Mouse (Mus musculus): ENCODE data around the gene Fyb.
A peak's percentile ranks its signal among the peaks of the same experiment; 100 is the strongest.

The Fyb gene

DNA sequence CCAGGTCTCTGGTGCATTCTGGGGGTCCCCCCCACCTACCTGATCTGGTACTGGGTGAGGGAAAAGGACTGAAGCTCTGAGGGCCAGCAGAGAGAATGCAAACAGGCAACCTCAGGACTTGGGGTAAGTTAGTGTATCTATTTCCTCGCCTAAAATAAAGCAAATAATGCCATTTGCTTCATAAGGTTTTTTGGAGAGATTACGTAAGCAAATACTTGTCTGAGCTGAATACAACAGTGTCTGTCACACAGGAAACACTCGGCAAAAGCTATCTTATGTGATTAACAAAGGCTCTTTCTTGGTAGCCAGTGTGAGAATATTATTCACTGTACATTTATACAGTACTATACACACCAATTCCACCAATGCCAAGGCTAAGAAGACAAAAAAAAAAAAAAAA lies 76.0 kb downstream of the Fyb start:
- no peak for DNase-seq (ENCODE audit: low read depth, low spot score)

DNA sequence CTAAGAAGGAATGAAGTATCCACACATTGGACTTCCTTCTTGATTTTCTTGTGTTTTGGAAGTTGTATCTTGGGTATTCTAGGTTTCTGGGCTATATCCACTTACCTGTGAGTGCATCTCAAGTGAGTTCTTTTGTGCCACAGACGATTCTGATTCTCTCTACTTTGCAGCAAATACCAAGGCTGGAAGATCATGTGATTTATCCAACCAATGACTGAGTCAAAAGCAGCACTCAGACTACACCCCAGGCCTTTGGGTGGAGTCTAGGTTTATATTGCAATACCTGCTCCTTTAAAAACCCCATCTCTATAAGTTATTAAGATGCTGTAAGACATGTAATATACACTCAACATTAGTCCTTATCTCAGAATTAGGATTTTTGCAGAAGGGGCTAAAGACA lies 77.7 kb downstream of the Fyb start:
- DNase-seq (ENCODE audit: low read depth, low spot score), result no peak

DNA sequence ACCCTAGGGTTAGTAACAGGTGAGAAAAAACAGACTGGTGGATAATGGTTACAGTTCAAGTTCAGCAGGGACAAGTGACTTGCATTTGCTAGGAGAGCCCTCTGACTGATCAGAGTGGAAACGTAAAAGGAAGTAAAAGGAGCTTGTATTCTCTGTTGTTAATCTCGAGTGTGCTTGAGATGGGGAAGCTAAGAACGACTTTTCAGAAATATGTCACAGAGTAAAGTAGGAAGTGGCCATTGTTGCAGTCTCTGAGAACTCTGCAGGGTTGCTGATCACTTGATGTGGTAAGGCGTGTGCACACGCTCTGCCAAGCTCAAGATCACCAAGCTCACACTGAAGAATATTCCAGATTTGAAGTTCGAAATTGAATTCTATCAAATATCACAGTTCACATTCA lies 78.7 kb downstream of the Fyb start:
- no peak for DNase-seq (ENCODE audit: low read depth, low spot score)

DNA sequence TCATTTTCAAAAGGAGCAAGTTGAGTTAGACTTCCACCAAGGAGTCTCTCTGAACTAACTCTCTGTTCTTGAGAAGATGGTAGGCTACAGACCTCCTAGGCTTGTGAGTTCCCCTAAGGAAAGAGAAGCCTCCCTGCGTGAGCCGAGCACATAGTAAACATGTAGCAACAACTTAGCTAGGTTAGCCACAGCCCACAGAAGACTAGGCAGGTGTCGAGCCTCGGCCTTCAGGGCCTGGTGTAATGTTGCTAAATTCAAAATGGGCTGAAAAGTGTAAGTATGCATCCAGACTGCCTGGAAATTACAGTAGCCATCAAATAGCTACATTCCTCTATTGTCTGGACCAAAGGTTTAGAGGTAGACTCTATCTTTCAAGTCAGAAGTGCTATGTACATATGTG lies 79.3 kb downstream of the Fyb start:
- no peak for DNase-seq (ENCODE audit: low read depth, low spot score)

DNA sequence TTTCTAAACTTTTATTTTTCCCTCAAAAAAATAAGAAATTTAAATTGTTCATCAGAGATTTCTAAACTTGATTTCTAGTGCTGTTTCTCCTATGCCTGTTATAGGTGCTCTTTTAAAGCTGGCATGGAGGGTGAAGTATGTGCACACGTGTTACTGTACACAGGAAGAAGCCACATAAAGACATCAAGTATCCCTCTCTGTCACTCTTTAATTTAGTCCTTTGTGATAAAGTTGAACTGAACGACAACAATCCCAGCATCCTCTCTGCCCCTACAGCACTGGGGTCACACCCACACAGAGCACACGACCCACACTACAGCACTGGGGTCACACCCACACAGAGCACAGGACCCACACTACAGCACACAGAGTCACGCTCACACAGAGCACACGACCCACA lies 88.0 kb downstream of the Fyb start:
- no peak for DNase-seq (ENCODE audit: low read depth, low spot score)

DNA sequence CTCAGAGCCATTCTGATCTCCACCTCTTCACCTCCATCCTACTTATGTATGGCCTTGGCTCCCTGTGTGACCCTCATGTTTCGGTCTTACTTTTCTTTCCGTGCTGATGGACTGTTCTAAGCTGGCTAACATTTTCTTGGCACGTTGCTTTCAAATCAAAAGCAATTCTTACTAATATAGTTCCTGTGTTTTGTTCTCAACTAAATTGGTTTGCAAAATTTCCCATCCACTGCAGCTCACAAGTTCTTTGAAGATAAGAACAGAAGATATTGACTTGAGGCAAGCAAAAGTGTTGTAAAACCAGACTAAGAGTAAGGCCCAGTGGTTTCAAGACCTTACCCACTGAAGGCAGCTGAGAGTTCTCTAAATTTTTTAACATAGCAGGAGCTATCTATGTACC lies 90.2 kb downstream of the Fyb start:
- no peak for DNase-seq (ENCODE audit: low read depth, low spot score)

- DNase-seq (ENCODE audit: low read depth, low spot score), result no peak
These were observed 93.9 kb downstream of the Fyb start for GRCm38 (mm10) chr15:6616382-6617149.

DNA sequence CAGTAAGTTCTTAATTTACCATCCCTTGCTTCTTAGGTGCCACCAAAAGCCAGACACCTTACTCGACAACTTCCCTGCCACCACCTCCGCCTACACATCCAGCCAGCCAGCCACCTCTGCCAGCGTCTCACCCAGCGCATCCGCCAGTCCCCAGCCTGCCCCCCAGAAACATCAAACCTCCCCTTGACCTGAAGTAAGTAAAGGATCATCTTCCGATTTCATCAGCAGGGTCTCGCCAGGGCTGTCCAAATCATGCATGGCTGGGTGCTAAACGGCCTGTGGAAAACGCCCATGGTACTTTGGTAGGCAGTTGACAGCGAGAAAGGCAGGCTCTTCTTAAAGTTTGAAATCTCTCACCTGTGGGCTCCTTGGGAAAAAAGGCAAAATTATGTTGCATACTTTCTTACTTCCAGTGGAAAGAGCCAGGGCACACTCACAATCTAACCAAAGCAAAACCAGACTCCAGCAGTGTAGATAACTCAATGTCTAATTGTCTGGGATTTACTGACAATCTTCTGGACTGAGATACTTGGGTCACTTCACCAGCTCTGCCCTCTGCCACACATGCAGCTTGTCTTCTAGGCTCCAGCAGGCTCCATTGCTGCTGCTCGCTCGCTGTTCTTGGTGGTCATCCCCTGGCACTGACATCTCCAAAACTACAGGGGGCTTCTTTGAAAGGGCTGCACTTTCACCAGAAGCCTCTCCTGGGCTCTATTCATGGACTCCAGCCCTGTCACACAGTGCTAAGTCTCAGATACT lies 97.1 kb downstream of the Fyb start:
- no peak for DNase-seq (ENCODE audit: low read depth, low spot score)

DNA sequence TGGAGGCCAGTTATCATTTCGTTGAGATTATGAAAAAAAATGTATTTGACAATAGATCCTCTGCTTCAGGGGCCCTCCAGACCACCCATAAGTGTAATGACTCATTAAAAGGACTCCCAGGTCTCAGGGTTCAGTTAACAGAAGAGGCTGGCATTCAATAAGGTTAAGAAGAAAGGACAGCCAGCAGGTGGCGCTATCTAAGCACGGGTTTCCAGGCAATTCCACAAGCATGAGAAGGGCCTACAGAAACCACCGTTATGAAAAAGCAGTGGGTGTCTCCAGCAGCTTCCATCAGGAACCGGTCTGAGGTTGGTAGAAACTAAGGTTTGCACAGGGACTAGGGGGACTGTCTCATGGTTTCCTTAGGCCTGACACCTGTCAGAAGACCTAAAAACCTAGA lies 99.9 kb downstream of the Fyb start:
- peak; percentile 93 for DNase-seq (ENCODE audit: low read depth, low spot score)

GRCm38 (mm10) chr15:6623529-6624228 lies 101.0 kb downstream of the Fyb start:
- DNase-seq (ENCODE audit: low read depth, low spot score), result no peak

DNA sequence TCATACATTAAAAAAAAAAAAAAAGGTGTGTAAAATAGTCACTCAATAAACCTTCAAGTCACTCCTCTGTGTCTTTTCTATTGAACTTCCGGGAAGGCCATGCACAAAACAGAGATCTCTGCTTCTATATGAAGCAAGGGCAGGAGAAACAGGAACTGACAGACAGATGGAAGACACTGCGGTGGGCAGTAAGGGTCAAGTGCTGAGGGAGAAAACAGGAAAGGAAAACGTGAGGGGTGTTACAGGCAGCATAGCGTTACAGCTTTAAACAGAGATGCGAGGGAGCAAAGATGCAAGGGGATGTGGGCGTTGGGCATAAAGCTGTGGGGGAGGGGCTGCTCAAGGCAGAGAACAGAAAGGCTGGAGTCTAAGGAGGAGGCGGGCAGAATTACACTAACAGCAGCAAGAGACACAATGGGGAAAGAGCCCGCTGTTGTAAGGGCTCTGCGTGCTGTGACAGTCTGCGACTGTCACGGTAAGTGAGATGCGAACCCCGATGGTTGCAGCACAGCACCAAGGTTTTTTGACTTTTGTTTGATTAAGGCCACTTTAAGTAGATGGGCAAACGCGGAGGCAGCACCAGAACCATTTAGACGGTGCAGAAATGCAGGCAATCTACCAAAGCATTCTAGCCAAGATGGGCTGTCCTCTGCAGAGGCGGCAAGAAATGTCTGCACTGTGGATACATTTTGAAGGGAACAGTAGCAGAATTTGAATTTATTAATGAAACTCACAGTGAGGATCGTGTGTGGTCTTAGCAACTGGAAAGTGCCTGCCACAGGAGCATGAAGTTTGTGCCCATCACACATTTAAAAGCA lies 101.9 kb downstream of the Fyb start:
- DNase-seq (ENCODE audit: low read depth, low spot score), result peak; percentile 82

DNA sequence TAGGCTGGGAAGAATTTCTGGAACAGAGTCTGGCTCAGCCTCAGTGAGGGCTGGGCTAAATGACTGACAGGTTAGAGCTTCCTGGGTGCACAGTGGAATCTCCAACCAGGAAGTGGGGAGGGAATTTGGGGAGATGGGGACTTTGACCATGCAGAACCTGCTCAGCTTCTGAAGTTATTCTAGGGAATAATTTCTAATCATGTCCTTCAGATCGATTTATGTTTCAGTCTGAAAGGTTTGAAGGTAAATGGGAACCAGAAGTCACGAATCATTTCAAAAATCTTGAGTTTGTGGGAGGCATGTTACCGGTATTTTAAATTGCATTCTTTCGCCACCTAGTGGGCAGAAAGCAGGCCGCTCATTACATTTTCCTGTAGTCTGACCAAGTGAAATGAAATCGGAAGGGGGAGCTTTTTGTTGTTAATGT lies 103.0 kb downstream of the Fyb start:
- DNase-seq (ENCODE audit: low read depth, low spot score), result peak; percentile 61

DNA sequence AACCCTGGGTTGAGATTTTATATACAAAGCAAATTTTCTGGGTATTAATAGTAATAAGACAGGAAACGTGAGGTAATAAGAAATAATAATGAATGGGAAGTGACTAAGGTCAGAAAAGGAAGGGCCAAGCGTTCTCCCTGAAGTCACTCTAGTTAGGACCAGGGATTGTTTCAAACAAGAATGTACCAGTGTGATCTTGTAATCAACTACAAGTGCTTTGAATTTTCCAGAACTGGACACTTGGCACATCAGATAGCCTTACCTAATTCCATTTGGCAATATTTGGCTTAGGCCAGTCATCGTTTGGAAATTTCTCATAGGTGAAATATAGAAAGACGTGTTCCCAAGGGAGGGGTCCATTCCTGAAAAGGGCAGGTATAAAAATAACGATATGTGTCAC lies 103.5 kb downstream of the Fyb start:
- no peak for DNase-seq (ENCODE audit: low read depth, low spot score)

DNA sequence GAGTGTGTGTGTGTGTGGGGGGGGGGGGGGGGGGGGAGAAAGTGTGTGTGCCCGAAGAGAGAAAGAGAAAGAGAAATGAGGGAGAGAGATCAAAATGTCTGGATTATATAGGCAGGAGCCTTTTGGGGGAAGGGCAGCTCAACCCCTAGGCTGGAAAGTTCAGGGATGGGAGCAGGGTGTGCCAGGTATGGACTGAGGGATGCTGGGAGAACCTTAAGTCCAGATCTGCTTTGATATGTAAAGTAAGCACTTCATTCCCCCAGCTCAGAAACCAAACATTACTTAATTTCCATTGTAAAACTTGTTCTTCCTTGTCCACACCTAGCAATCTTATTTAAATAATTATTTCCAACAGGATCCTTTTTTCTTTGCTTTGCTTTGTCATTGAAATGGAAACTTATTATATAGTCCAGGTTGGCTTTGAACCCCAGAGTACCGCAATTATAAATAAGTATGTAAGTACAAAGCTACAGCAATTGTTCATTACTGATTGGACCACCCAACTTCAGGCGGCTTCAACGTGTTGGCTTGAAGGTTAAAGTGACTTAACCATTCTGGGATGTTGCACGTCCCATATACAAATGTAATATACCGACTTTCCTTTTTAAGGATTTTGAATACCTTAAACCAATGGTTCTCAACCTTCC lies 105.9 kb downstream of the Fyb start:
- DNase-seq (ENCODE audit: low read depth, low spot score), result peak; percentile 88

- peak; percentile 60 for DNase-seq (ENCODE audit: low read depth, low spot score)
These were observed 106.5 kb downstream of the Fyb start for GRCm38 (mm10) chr15:6629174-6629573.

DNA sequence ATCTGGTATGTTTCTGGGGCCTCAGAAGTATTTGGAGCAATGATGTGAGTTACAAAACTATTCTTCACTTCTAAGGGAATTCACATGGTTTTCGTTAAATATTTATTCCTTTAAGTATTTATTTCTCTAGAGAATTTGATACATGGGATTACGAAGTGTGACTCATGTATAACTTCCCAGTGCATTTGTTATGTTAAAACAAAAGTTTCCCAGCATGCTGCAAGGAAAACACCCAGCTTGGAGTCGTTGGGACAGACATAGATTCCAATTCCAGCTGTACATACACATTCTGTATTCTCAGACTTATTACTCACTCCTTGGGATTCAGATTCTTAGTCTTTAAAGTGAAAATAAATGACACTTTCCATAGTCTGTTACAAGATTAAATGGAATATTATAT lies 112.8 kb downstream of the Fyb start:
- DNase-seq (ENCODE audit: low read depth, low spot score), result no peak

DNA sequence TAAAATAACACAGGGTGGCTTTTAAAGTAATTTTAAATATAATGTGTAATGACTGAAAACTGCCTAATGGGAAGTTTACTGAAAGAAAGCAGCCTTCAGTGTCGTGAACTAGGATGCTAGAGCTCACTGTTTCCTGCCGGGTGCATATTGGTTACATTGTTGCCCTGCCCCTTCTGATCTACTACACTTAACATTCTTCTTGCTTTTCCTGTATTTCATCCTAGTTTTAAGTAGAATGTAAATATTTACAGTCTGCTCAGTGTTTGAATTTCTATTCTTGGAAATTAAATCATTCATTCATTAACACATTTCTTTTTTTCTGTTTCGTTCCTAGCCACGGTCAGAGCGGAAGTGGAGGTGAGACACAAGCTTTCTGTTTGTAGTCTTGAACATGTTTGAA lies 119.6 kb downstream of the Fyb start:
- DNase-seq (ENCODE audit: low read depth, low spot score), result no peak

- DNase-seq (ENCODE audit: low read depth, low spot score), result no peak
These were observed 122.8 kb downstream of the Fyb start for GRCm38 (mm10) chr15:6645498-6645897.

GRCm38 (mm10) chr15:6647066-6647465 lies 124.4 kb downstream of the Fyb start:
- DNase-seq (ENCODE audit: low read depth, low spot score), result no peak

DNA sequence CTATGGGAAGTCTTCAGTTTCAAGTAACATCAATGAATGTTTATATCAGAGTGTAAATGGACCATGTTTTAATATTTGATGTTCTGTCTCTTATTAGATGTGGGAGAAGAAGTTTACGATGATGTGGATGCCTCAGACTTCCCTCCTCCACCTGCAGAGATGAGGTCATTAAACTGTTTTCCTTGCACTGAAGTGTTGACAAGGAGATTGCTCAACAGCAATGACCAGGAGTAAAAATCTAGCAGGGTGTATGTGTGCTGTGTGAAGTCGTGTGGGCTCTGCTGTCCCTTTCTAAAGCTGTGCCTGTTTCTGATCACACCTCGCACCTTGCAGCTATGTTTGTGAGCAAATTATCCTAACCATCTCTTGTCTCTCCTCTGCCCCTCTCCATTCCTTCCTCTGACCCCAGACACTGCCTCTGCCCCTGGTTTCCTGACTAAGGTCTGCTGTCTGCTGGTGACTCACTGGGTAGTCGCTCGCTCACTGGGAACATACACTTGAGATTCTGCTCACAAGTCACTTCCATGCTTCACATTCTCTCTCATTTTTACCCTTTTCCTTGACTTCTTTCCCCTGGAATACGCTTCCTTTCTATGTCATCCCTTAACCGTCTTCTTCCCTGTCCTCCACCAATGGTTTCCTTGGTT lies 126.2 kb downstream of the Fyb start:
- DNase-seq (ENCODE audit: low read depth, low spot score), result no peak

DNA sequence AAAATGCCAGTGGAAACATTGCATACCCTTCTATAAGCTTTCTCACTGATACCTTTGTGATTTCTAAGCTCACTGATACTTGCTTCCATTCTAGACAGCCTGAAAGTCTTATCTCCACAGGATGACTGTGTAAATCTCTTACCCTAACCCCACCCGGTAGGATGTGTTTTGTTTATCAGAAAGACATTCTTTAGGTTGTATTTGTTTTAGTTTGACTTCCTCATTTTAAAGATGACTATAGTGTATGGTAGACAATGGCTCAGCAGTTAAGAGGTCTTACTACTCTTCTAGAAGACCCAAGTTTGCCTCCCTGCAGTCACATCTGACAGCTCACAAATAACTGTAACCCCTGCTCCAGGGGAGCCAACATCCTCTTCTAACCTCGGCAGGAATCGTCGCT lies 130.4 kb downstream of the Fyb start:
- DNase-seq (ENCODE audit: low read depth, low spot score), result no peak

Measured in ZHBTc4 (cell line).